Mouse (Mus musculus) layer of hippocampus, adult 8-10 months (tissue): ENCODE measurements around the gene Cpeb3. TPM values are rescaled to one million over a fixed set of nuclear protein-coding genes. Genes with fewer than 3 reads are reported as not detected.

Source experiments
- DNase-seq, 2 experiments: peaks; one replicate each; pipeline ENCODE4 v3.0.0; 2022; ENCODE audit warnings: low spot score in 2 of 2
- total RNA-seq, 4 experiments: library from RNA; stranded (reverse); gene quantifications; 2 replicates each; pipeline ENCODE4 v1.2.4; 2022

Gene Cpeb3
- total RNA-seq, 4 experiments from 2014 or later, result 66.9 to 88.1 (median 79.8) TPM

DNA sequence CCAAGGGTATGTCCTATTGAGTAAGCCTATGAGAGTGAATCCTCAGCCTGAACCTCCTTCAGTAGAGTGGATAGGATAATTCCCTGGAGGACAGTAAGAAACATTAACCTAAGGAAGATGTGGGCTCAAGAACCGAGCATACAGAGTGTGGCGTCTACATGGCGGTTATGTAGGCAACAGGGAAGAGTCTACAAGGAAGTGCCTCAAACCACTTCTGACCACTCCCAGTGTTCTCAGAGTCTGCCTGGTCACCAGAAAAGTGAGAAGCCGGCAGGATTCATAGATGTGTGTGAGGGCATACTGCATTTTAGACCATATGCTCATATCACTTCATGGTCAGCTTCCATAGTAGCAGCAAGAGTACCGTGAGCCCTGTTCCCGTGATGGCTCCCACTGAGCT is 159.9 kb downstream of the Cpeb3 start:
- no peak for DNase-seq

DNA sequence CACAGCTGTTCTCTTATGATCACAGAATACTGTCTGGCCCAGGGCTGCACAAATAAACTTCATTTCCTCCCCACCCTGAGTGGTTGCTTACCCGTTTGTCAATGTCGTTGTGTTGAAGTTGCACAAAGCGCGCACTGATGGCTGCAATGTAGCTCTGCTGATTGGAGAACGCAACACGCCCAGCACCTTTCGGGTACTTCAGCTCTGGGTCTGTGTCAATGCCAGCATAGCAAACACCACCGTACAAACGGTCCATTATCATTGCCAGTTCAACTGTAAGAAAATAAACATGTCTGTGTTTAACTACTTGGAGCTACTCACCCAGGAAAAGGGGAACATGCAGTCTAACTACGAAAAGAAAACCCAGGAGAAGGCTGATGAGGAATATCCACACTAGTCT is 164.0 kb downstream of the Cpeb3 start:
- DNase-seq, result no peak

DNA sequence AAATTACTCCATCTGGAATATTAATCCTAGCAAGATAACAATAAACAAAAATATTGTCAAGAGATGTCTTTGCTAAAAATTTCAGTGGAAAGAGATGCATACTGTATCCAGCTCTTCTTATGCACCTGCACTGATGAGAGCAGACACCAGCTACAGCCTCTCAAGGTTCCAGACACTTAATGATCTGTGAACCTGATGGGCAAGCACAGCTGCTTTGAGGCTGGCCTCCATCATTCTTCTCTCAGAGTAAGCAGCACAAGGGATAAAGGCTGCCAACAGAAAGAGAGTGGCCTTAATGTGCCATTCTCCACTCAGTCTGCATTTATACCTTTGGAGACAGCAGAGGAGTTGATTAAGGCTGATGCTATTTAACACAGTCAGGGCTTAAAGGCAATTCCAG is 167.5 kb downstream of the Cpeb3 start:
- no peak for DNase-seq

DNA sequence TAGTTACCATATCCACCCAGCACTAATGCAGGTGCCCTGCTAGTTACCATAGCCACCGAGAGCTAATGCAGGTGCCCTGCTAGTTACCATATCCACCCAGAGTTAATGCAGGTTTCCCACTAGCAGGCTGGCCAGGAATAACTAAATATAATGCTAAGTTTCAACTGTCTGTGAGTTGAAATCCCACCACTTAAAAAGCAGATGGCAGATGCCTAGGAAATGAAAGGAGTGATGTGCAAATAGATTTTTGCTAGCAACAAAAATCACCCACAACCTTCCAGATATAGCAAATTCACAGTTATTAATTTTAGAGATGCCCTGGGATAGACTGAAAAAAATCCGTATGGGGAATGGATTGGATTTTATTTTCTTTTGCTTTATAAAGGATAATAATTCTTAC is 176.0 kb downstream of the Cpeb3 start:
- DNase-seq, result no peak

DNA sequence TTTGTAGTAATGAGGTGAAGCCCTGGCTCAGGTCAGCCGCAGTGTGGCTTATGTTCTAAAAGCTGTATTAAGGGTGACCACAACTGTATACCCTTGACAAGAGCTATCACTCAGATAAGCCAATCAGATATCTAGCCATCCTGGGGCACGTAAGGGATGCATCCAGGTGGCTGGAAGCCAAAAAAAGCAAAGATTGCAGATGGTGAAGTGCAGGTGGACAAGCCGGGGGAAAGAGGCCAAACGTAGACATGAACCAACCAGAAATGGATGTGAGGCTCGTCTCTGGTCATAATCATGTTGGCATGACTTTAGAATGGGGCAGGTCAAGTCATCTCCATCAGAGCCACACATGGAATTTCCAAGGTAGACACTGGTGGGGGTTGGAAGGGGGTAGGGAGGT is 177.0 kb downstream of the Cpeb3 start:
- no peak for DNase-seq

DNA sequence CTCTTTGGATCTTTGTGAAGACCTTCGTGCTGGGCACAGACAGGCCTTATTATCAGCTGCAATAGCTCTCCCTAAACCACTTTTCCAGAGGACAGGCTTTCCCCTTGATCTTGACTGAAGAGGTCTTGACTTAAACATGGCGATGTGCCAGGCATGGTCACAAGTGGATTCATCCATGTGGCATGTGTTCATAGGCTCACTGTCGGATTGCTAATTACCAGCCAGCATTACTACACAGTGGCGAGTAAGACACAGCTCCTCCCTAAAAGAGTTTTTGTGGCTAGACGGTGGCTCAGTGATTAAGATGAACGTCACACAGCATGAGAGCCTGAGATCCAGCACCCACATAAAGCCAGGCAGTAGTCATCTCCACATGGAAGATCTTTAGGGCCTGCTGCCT is 178.6 kb downstream of the Cpeb3 start:
- DNase-seq, result no peak

DNA sequence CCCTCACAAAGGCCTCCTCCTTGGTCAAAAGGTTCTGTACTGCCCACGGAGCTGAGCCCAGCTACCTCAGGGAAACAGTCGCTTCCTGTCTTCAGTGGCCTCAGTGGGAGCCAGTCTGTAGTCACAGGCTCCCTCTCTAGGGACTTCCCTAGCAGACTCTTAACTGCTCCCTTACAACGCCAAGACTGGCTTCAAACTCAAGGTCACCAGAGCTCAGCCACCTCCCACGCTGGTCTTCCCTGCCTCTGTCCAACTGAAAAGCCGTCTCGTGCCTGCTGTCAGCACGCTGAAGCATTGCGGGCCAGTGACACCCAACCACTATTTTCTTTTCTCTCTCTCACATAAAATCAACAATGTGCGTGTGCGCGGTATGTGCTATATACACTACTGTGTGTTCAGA is 182.0 kb downstream of the Cpeb3 start:
- no peak for DNase-seq

DNA sequence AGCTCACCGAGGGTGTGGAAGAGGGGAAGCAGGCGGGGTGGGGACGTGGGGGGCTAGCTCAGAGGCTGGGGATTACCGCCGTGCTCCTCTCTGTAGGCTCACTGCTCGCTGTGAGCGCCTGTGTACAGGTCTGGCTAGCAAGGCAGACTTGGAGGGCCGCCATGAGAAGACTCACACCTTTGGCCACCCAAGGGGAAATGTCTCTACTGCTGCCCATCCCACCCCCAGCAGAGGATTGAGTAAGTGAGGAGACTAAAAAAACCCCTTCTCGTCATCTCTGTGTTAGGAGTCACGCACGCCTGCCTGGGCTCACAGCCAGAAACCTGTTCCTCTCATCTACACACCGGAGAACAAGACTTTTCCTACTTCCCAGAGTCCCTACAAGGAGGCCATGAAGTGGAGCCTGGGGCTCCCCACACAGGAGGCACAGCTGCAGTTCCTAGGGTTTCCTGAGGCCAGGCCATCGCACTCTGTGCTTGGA is 182.5 kb downstream of the Cpeb3 start:
- no peak for DNase-seq

DNA sequence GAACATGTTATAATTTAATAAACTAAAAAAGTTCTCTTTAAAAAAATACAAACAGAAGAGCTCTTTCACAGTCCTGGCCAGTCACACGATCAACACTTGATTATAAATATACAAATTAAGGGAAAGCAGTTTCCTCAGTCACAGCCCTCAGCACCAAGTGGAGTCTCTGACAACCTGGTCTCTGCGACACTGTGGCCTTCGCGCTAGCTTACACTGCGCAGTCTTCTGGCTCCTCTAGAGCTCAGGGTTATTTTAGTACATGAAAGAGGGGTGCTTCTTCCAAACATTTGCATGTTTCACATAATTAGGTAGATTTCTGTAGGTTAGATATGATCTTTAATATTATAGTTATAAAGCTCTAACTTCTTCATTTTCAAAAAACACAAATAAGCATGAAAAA is 186.3 kb downstream of the Cpeb3 start:
- DNase-seq, result no peak

DNA sequence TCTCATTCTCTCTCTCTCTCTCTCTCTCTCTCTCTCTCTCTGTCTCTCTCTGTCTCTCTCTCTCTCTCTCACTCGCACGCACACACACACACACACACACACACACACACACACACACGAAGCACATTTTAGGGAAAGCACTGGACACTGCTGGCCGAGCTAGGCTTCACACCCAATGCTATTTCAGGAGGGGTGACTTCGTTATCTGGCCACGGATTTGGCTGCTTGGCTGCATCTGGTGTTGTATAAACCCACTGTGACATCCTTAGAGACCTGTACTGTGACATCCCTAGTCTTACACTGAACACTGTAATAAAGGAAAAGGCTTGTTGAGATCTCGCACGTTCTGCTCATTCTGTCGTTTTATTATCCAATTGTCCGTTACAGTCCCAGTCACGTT is 187.4 kb downstream of the Cpeb3 start:
- no peak for DNase-seq

DNA sequence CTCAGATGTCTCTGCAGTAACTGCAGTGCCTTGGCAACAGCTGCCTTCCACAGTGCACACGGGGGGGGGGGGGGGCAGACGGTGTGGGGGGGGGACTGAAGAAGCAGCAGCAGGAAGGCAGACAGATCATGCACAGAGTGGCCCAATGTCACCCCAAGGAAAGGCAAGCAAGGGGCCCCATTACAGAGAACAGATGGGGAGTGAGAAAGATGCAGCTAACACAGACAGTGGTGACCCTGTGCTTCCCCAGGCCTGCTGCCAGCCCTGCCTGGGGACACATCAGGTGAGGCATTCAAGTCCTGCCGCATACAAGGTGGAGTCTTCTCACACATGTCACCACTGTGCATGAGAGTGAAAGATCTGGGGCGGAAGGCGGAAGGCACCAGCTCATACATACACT is 187.9 kb downstream of the Cpeb3 start:
- DNase-seq, result no peak

DNA sequence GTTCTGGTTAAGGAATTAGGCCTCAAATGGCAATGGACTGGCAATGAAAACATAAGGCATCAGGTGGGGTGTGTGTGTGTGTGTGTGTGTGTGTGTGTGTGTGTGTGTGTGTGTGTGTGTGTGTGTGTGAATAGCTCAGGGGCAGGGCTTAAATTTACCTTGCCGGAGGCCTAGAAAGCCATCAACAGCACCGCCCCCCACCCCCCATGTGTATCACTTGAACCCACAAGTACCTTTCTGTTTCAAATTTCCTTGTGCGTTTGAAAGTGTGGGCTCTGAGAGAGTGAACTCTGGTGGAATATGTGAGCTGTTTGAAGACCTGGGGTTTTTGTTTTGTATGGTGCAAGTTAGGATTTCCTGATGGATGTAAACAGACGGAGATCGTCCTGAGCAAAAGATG is 189.5 kb downstream of the Cpeb3 start:
- no peak for DNase-seq

DNA sequence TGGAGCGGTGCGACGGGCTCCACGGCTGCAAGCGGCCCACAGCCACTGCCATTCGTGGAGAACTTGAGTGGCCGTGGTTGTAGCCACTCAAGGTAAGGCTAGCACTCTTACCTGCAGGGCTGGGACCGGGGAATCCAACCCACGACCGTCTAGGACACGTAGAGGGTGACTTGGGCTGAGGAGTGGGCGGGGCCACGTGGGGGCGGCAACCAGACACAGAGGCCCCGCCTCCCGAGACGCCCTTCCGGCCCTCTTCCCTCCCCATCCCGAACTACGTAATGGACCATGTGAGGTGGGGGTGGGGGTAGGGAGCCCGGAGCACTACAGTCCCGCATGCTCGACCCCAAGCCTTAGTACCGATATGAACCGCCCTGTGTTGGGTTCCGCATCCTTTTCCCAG is 190.0 kb downstream of the Cpeb3 start:
- DNase-seq, result peak in 1 of 2 experiments; percentile 37

DNA sequence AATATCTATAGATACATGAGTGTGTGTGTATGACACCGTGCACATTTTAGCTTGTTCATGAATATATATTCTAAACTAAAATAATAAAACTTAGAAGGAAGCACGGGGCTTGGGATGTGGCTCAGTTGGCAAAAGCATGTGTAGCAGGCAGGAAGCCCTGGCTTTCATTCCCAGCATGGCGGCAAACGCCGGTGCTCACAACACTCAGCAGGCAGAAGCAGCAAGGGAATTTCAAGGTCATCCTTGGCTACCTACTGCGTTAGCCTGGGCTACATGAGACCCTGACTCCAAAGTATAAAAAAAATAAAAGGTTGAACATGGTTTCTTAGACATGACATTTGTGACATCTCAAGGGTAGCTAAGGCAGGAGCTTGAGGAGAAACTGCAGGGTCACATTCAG is 191.5 kb downstream of the Cpeb3 start:
- no peak for DNase-seq

DNA sequence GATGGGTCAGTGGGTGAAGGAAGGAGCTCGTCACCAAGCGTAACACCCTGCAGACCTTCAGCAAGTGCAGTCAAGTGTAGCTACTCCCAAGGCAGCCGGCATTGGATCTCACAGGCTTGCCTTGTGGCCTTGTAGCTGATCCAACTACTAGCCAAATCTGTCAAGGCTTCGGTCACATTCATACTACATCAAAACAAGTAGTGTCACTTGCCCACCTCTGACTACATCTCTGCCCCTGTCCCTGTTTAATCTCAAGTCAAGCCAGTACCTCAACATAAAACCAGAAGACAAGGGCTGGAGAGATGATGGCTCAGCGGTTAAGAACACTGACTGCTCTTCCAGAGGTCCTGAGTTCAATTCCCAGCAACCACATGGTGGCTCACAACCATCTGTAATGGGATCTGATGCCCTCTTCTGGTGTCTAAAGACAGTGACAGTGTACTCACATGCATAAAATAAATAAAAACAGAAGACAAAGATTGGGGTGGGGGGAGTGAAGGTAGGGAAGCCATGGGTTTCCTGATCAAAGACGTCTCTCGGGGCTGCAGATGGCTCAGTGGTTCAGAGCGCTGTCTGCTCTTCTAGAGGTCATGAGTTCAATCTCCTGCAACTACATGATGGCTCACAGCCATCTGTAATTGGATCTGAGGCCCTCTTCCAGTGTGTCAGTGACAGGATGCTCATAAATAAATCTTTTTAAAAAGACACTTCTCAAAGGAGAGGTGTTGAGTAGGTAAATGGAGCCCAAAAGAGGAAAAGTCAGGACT is 194.0 kb downstream of the Cpeb3 start:
- no peak for DNase-seq

DNA sequence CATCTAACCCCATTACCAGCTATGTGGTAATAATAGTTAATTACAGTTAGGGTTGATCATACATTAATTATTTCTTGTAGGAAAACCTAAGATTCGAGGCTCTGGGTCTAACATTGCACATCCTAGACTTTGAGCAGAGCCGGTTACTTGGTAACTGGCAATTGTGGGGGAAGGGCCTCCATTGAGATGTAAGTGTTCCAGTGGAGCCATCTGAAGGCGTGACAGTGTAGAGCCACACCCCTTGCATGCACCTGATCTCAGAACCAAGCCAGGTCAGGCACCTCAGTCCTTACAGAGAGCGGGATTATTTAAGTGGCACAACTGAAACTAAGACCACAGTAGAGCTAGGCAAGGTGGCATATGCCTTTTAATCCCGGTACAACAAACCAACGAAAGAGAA is 194.9 kb downstream of the Cpeb3 start:
- DNase-seq, result no peak

DNA sequence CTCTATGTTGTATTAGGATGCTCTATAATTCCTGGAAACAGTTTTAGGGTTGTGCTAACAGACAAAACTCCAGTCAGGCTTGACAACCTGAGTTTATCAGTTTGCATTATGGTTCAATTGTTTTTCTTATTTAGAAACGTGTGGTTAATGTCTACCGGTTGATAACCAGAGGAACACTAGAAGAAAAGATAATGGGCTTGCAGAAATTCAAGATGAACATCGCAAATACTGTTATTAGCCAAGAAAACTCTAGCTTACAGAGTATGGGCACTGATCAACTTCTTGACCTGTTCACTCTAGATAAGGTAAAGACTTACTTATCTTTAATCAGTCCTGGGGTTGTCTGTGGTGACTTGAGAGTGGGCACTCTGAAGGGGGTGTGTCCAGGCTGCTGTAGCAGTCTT is 198.5 kb downstream of the Cpeb3 start:
- no peak for DNase-seq

DNA sequence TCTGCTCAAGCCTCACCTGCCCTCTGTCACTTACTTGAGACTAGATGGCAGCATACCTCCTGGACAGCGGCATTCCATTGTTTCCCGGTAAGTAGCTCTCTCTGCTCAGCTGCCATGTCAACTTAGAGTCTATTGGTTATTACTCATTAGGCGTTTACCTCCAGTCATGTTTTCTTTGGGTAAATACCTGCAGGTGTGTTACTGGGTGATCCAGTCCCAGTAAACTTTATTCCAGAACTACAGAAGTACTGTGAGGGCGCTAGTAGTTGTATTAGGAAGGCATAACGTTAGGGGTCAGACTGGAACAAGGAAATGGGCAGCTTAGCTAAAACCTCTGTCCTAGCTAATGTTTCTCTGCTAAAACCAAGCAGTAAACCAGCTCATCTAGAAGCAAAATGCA is 203.8 kb downstream of the Cpeb3 start:
- DNase-seq, result no peak

Other genes with a start within 250 kb of the Cpeb3 start
- 10 to 100 TPM; 79.2 to 86.5 (median 81.1) TPM for gene March5, start 1.1 kb downstream of the Cpeb3 start, total RNA-seq
- gene Ide, start 129.3 kb upstream of the Cpeb3 start, total RNA-seq, result 10 to 100 TPM; 35.8 to 69.8 (median 40.3) TPM
- gene Kif11, start 167.8 kb upstream of the Cpeb3 start, total RNA-seq, result 1 to 10 TPM in 1 of 4 experiments, under 1 TPM in 3; 0.43 to 1.0 (median 0.75) TPM
- 1 to 10 TPM; 1.5 to 7.7 (median 4.2) TPM for gene Hhex, start 226.2 kb upstream of the Cpeb3 start, total RNA-seq